Mouse (Mus musculus): Measurements from ENCODE around the gene Samd4b.

GRCm38 (mm10) chr7:28583570-28584344, 14.2 kb downstream of the Samd4b start:
- TF ChIP-seq CTCF (IDR thresholded peaks at IDR 0.05; ENCODE audit: low read depth, low read length) (no peak), GATA1 (IDR thresholded peaks at IDR 0.05; ENCODE audit: borderline replicate concordance, low read length) (no peak), TAL1 (conservative IDR thresholded peaks at IDR 0.05; ENCODE audit: low read depth, low read length) (no peak), GATA2 (IDR thresholded peaks at IDR 0.05; ENCODE audit: borderline replicate concordance, low read depth, low read length) (no peak)
